Mouse (Mus musculus) stomach, embryonic 14.5 days (tissue): ENCODE measurements around the gene Cacul1. TPM values are rescaled to one million over a fixed set of nuclear protein-coding genes. Genes with fewer than 3 reads are reported as not detected.

Experiments
- ATAC-seq: fragments of 200-750 bp; cut with Nextera tagmentation; 2 replicates; pipeline ENCODE4 v1.8.0; 2017; ENCODE audit warnings: low read depth, moderate TSS enrichment; ENCODE audit not compliant: insufficient number of reproducible peaks, insufficient read depth, low FRiP score
- H3K27ac ChIP-seq: fragments of 300-500 bp; sonication (generic); 2 replicates; pipeline ENCODE4 v1.5.1; 2014; ENCODE audit warnings: mild to moderate bottlenecking, low read length, moderate library complexity, mixed read lengths
- H3K27me3 ChIP-seq: fragments of 300-500 bp; sonication (generic); 2 replicates; pipeline ENCODE4 v1.6.1; 2014; ENCODE audit warnings: low read length, control low read depth, mixed read lengths; ENCODE audit not compliant: control insufficient read depth, insufficient read depth
- H3K36me3 ChIP-seq: fragments of 300-500 bp; sonication (generic); 2 replicates; pipeline ENCODE4 v1.6.1; 2014; ENCODE audit warnings: mild to moderate bottlenecking, control low read depth, low read length, moderate library complexity, mixed read lengths; ENCODE audit not compliant: control insufficient read depth, insufficient read depth
- H3K4me1 ChIP-seq: fragments of 300-500 bp; sonication (generic); 2 replicates; pipeline ENCODE4 v1.6.1; 2014; ENCODE audit warnings: low read length, control low read depth, mixed read lengths; ENCODE audit not compliant: control insufficient read depth, insufficient read depth
- H3K4me2 ChIP-seq: fragments of 300-500 bp; sonication (generic); replicated peaks from 2 replicates; pipeline ENCODE4 v1.6.1; 2014; ENCODE audit warnings: low read depth, low read length, control low read depth
- H3K4me3 ChIP-seq: fragments of 300-500 bp; sonication (generic); 2 replicates; pipeline ENCODE4 v1.5.1; 2014; ENCODE audit warnings: low read depth, low read length, control low read depth
- H3K9ac ChIP-seq: fragments of 300-500 bp; sonication (generic); replicated peaks from 2 replicates; pipeline ENCODE4 v1.6.1; 2014; ENCODE audit warnings: low read depth, mild to moderate bottlenecking, control low read depth, low read length, moderate library complexity, mixed read lengths
- H3K9me3 ChIP-seq: fragments of 300-500 bp; sonication (generic); 2 replicates; pipeline ENCODE4 v1.6.1; 2016; ENCODE audit warnings: low read depth, low read length, control low read depth; ENCODE audit not compliant: control insufficient read depth
- WGBS: fragments of 180-500 bp; shearing (Covaris S2); extraction: QIAGEN DNeasy Blood & Tissue Kit; methylation state at CpG from one replicate; pipeline ENCODE4 v1.1.7; 2014; 5-methylcytosine and 5-hydroxymethylcytosine counted together
- microRNA-seq: library from miRNA; unstranded; fragments of <30 nt; microRNA quantifications from one replicate; pipeline ENCODE4, GENCODE M21; 2016
- polyA plus RNA-seq: library from polyadenylated mRNA; unstranded; fragments of >200 nt; fragmentation: Nextera tagmentation; extraction: Ambion mirVana; gene quantifications from 2 replicates; pipeline ENCODE4 v1.2.1, GENCODE M21; 2014

Gene Cacul1
- polyA plus RNA-seq, 1 experiment from 2014 or later = 26.4 TPM

- no peak for ATAC-seq
- Histone ChIP-seq H3K27me3 (no peaks in the 10 kb centered on the region), H3K4me2 (no peak overlapping the region), H3K9me3 (no peaks in the 10 kb centered on the region), H3K27ac (no peak overlapping the region), H3K4me3 (no peak overlapping the region), H3K4me1 (no peaks in the 10 kb centered on the region), H3K36me3 (no peaks in the 10 kb centered on the region), H3K9ac (no peak overlapping the region)
- 40% methylated on average over 1 of the region's 1 CpGs for WGBS
Observed at GRCm38 (mm10) chr19:60478859-60479258, 102.0 kb downstream of the Cacul1 start.

DNA sequence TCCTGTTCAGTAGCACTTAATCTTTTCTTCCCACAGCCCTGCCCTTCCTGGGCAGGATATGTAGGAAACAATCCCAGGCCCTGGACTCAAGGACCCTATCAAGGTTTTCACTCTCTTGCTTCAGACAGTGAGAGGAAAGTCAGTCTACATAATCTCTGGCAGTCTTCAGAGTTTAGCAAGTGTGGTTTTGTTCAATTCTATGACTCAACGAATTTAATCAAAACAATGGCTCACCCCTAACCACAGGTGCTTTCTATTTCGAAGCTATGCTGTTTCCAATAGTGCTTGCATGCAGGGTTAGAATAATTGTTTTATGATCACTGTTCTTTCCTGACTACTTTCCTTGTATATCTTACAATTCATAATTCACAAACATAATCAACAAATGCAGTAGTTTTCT is 103.0 kb downstream of the Cacul1 start:
- Histone ChIP-seq H3K27ac (no peak overlapping the region), H3K9ac (no peak overlapping the region), H3K27me3 (no peaks in the 10 kb centered on the region), H3K36me3 (no peaks in the 10 kb centered on the region), H3K9me3 (no peaks in the 10 kb centered on the region), H3K4me1 (no peaks in the 10 kb centered on the region), H3K4me3 (no peak overlapping the region), H3K4me2 (no peak overlapping the region)
- whole genome bisulfite sequencing = 58% methylated on average over 2 of the region's 2 CpGs
- ATAC-seq = no peak

Small RNA genes within 50 kb of the gene (microRNA-seq; reads per million reads assigned to microRNA genes)
- not detected for gene Gm25238

Other genes starting within 250 kb of the Cacul1 start
- gene Prlhr, start 112.7 kb downstream of the Cacul1 start, polyA plus RNA-seq = not detected in 2 replicates
- gene Nanos1, start 175.0 kb upstream of the Cacul1 start, polyA plus RNA-seq = 1.5 and 1.8 TPM in 2 replicates
- gene Eif3a, start 209.6 kb upstream of the Cacul1 start, polyA plus RNA-seq = 186 and 189 TPM in 2 replicates
- 37.2 and 41.2 TPM in 2 replicates for gene Fam45a, start 230.6 kb upstream of the Cacul1 start, polyA plus RNA-seq